Mouse (Mus musculus): ENCODE results near the gene Aaed1. TPM values are rescaled to one million over a fixed set of nuclear protein-coding genes. Genes with fewer than 3 reads are reported as not detected.

Gene Aaed1
- total RNA-seq, 2 experiments from 2014 or later = 16.8 to 19.2 TPM

Other genes with a start within 250 kb of the Aaed1 start
- gene Hsd17b3, start 223.5 kb downstream of the Aaed1 start, total RNA-seq (2021) = not detected
- under 1 TPM; 0.34 to 0.78 TPM for gene Slc35d2, start 183.3 kb downstream of the Aaed1 start, total RNA-seq (2021)
- gene Zfp367, start 159.5 kb downstream of the Aaed1 start, total RNA-seq (2021) = 10 to 100 TPM; 21.0 to 25.3 TPM
- gene Habp4, start 150.9 kb downstream of the Aaed1 start, total RNA-seq (2021) = 100 to 1,000 TPM; 185 to 191 TPM
- gene Cdc14b, start 37.4 kb downstream of the Aaed1 start, total RNA-seq (2021) = 10 to 100 TPM in 1 of 2 experiments, 1 to 10 TPM in 1; 9.8 to 10.3 TPM
- 100 to 1,000 TPM; 139 to 150 TPM for gene Ctsl, start 58.2 kb upstream of the Aaed1 start, total RNA-seq (2021)
- gene Cdk20, start 119.6 kb upstream of the Aaed1 start, total RNA-seq (2021) = 10 to 100 TPM in 1 of 2 experiments, 1 to 10 TPM in 1; 9.7 to 12.5 TPM
- gene Fam240b, start 185.1 kb upstream of the Aaed1 start, total RNA-seq (2021) = not detected